Mouse (Mus musculus) adrenal gland, postnatal 25 days (tissue): ENCODE measurements around the gene Zscan18. TPM values are rescaled to one million over a fixed set of nuclear protein-coding genes. Genes with fewer than 3 reads are reported as not detected.
"Not testable (repeated sequence)": the region's sequence is repeated elsewhere in the genome, so short reads cannot be mapped to it uniquely, and the experiment has no call there.

Source experiments
- DNase-seq: peaks from one replicate; pipeline ENCODE4 v3.0.0; 2021; ENCODE audit warnings: mixed read lengths
- long read RNA-seq: library from polyadenylated mRNA; stranded (forward); transcript quantifications from one replicate; pipeline ENCODE4 v2.0.0, GENCODE M21; 2021
- total RNA-seq: library from RNA; stranded (reverse); gene quantifications from 2 replicates; pipeline ENCODE4 v1.2.3, GENCODE M21; 2021

Gene Zscan18
- 5.8 and 8.1 TPM in 2 replicates for total RNA-seq
- long read RNA-seq, partial matches to known transcripts = 0 of 2 reads
- long read RNA-seq, other reads (novel, unspliced or antisense) = 0 of 2 reads

- DNase-seq = peak; percentile 71
These were observed at the start of gene Zscan18 for GRCm38 (mm10) chr7:12802866-12803726. Gene Zscan18, minus strand, starts transcription at chr7:12803635.

GRCm38 (mm10) chr7:12835779-12836178 lies 32.3 kb upstream of the Zscan18 start:
- DNase-seq = no peak

- no peak for DNase-seq
These were observed 31.8 kb upstream of the Zscan18 start for GRCm38 (mm10) chr7:12835193-12835671.

GRCm38 (mm10) chr7:12834162-12835120 lies 31.0 kb upstream of the Zscan18 start, which contains the start of gene Zfp110:
Gene Zfp110, plus strand, starts transcription at chr7:12834761.
- peak; percentile 89 for DNase-seq

- DNase-seq = peak; percentile 91
These were observed 15.3 kb upstream of the Zscan18 start, which contains the start of gene Zfp329 for GRCm38 (mm10) chr7:12818521-12819295. Gene Zfp329, minus strand, starts transcription at chr7:12818858.

GRCm38 (mm10) chr7:12815566-12815965 lies 12.1 kb upstream of the Zscan18 start:
- DNase-seq = no peak

- no peak for DNase-seq
These were observed 264 bp upstream of the Zscan18 start for GRCm38 (mm10) chr7:12803727-12804071.

GRCm38 (mm10) chr7:12799554-12799953 lies 3.9 kb downstream of the Zscan18 start:
- no peak for DNase-seq

GRCm38 (mm10) chr7:12797971-12798370 lies 5.5 kb downstream of the Zscan18 start:
- DNase-seq = no peak

GRCm38 (mm10) chr7:12792624-12793023 lies 10.8 kb downstream of the Zscan18 start:
- not testable (repeated sequence) for DNase-seq

GRCm38 (mm10) chr7:12788025-12788424 lies 15.4 kb downstream of the Zscan18 start:
- DNase-seq = no peak

GRCm38 (mm10) chr7:12787333-12787732 lies 16.1 kb downstream of the Zscan18 start:
- peak; percentile 1 for DNase-seq

GRCm38 (mm10) chr7:12780151-12780830 lies 23.1 kb downstream of the Zscan18 start:
- peak; percentile 81 for DNase-seq

- DNase-seq = no peak
These were observed 23.7 kb downstream of the Zscan18 start for GRCm38 (mm10) chr7:12779782-12780150.

- no peak for DNase-seq
These were observed 24.3 kb downstream of the Zscan18 start for GRCm38 (mm10) chr7:12779141-12779540.

- peak; percentile 10 for DNase-seq
These were observed 28.8 kb downstream of the Zscan18 start for GRCm38 (mm10) chr7:12774606-12775005.

GRCm38 (mm10) chr7:12774111-12774510 lies 29.3 kb downstream of the Zscan18 start:
- DNase-seq = no peak

GRCm38 (mm10) chr7:12749431-12750198 lies 53.8 kb downstream of the Zscan18 start:
- DNase-seq = no peak

GRCm38 (mm10) chr7:12734904-12735303 lies 68.5 kb downstream of the Zscan18 start, which contains the start of gene Vmn2r56:
Gene Vmn2r56, minus strand, starts transcription at chr7:12735004.
- no peak for DNase-seq
